Mouse (Mus musculus) CD4-positive, CD25-positive, alpha-beta regulatory T cell, adult 4 months (primary cell): ENCODE measurements around the gene Nim1k. TPM values are rescaled to one million over a fixed set of nuclear protein-coding genes. Genes with fewer than 3 reads are reported as not detected.

ENCODE experiments used
- ATAC-seq: one replicate; pipeline ENCODE4 v1.8.0; 2017
- polyA plus RNA-seq, 2 experiments: library from polyadenylated mRNA; unstranded; fragments of 100-300 nt; shearing (Covaris generic); gene quantifications; one replicate each; pipeline ENCODE4 v1.2.1; 2017

Nim1k gene
- polyA plus RNA-seq: 1 to 10 TPM in 1 of 2 experiments, under 1 TPM in 1; 0.75 to 1.1 TPM

DNA sequence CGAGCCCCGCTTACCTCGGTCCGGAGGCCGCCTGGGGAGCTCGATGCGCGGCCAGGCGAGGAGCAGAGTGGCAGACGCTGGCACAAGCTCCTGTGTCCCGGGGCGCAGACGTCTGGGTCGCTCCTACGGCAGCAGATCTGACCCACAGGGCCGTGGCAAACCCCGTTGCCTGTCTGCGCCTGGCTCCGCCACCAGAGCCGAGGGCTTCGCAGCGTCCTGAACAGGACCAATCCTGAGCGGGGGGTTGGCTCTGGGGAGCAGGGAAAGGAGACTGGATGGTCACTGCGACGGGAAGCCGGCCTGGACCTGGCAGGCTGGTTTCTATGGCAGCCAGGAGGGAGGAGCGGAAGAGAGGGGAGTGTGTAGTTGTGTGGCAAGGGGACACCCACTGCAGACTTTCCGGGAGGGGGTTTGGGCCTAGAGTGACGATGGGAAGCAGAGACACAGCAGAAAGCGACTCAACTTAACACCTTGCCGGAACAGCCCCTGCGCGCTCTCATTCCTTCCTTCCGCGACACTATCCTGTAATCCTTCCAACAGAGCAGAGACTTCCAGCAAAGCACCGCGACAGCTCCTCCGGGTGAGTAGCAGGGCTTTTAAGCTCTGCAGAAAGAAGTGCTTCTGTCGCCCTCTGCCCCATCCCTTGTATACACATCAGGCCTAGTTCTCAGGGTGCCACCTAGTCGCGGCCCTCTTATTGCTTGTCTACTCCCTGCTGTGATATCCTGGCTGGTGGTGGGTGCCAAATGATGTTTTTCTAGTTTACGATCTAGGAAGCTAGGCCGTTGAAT, at the start of gene Nim1k:
Nim1k (minus strand) TSS at position 202 of the 791 bp plus-strand sequence.
- ATAC-seq: peak; percentile 77

DNA sequence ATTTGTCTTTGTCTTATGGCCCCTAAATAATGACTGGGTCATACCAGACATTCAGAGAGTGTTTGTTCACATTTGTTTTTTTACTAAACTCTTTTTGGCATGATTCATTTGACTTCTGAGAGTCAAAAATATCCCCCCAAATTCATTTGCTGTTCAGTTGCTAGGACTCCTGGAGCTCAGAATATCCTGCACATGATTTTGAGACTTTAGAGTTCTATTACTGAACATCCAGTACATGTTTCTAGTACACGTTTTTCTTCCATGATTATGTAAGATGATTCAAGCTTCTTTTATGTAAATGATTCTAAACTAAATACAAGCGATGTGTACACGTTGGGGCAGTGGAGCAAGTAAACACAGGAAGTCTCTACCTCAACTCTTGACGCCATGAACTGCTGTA, 42.0 kb upstream of the Nim1k start:
- ATAC-seq: no peak

DNA sequence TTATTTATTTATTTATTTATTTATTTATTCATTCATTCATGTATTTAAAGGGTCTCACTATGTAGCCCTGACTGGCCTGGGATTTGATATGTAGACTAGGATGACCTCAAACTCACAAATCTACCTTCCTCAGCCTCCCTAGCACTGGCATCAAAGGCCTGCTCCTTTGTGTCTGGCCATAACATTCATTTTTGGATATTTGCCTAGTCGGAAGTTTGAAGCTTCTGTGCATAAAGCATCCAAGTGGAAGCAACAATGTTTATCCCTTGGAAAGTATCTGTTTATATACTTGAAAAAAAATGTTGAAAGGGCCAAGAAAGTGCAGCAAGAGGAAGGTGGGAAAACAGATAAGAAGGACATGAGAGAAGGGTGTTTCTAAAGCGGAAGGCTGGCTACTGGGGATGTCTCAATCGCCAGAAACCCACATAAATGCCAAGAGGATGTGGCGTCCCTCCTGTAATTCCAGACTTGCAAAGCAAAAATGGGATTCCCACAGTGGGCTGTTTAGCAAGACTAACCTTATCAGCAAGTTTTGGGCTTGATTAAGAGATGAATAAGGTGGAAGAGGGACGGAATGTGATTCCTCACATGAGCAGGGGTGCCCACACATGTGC, 37.2 kb upstream of the Nim1k start:
- no peak for ATAC-seq

DNA sequence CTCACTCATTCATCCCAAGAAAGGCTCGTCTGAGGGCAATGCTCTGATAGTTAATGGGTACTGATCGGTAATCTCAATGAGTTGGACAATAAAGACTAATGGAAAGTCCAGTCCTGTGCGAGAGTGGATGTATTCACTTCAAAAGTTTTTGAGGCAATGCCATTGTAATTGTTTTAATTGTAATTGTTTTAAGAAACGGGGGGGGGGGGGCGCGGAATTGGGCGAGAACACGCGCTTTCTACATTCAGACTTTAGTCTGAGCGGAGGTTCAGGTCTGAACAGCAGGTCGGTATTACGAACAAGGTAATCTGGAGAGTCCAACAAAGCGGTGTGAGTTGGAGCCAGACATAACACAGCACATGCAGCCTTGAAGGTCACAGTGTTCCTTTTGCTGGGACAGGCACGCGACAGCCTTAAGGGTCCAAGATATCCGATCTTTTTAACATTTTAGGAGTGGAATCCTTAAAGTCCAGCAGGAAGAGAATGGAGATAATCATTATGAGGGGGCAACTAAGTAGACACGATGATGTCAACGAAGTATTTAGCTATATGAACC, 36.0 kb upstream of the Nim1k start:
- ATAC-seq: peak; percentile 2

DNA sequence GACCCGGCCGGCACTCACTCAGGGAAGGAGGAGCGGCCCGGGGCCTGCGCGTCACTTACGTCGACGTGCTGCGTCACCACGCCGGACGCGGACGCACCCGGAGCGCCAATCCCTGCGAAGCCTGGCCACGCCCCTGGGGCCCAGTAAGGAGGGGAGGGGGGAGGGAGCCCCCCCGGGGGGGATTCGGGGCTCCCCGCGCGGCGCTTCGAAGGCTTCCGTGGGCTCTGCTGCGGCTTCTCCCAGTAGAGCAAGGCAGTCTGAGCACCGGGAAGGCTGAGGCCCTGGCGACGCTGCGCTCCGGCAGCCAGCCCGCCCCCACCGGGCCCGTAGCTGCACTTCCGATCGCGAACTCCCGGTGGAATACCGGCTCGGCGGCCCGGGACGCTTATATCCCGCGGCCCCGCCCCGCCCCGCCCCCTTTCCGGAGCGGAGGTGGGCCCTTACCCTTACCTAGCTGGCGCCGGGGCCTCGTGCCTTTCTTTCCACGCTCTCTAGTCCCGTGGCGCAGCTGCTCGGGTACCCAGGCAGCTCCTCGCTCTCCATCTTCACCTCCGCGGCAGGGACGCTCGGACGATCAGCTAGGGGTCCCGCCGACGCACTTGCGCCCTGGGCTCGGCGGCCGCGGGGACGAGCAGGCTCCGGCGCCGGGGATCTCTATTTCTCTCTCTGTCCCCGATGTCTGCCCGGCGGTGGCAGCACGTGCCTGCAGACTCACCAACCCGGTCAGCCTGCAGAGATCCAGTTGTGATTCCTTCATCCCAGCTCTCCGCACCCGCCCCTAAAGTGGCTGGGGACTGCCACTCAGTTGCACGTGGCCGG, 35.3 kb upstream of the Nim1k start, which contains the start of gene Zfp131:
Zfp131 (minus strand) TSS at position 129 of the 819 bp plus-strand sequence.
- ATAC-seq: peak; percentile 91

DNA sequence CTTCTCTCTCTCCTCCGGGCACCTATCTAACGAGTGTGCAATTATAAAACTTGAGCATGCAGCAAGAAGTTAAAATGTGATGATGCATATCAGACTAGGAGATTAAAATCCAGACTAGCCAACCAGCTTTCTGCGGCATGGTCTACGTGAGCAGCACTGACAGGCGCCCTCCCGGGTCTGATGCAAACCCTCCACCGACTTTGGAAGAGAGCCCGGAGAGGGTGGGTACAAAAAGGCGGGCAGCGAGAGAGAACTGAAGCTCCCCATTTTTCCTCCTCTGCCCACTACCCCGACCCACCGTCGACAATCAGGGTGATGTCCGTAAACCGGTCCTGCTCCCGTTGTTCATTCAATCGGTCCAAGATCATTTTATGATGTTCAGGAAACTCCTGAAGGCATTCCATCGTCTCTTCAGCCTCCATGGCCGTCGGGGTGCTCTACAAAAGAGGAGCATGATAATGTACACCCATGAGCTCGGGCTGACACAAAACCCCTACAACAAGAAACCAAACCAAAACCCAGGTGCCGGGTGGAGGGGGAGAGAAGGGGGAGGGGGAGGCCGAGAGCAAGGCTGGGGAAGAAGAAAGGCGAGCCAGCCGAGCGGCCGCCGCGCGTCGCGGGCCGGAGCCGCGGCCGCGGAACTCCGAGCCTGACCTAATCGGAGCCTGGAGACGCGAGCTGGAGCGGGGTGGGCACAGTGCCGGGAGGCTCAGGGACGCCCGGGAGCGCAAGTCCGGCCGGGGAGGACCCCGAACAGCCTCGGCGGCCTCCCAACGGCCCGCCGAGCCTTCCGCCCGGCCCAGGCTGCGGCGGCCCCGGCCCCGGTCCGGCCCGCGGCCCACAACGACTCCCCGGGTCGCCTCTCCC, 34.4 kb upstream of the Nim1k start:
- peak; percentile 22 for ATAC-seq

DNA sequence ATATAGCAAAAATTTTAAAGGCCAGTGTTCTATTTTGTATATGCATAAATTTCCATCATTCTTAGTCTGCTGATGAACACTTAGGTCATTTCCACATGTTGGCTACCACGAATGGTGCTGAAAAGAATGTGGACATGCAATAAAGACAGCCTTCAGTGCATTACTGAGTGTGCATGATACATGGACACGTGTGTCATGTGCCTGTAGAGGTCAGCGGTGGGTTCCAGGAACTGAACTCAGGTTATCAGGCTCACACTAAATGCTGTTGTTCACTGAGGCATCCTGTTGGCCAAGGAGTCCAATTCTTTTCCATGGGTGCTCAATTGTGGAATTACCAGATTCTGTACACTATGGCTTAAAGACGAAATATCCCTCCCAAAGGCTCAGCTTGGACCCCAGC, 27.9 kb upstream of the Nim1k start:
- ATAC-seq: no peak

DNA sequence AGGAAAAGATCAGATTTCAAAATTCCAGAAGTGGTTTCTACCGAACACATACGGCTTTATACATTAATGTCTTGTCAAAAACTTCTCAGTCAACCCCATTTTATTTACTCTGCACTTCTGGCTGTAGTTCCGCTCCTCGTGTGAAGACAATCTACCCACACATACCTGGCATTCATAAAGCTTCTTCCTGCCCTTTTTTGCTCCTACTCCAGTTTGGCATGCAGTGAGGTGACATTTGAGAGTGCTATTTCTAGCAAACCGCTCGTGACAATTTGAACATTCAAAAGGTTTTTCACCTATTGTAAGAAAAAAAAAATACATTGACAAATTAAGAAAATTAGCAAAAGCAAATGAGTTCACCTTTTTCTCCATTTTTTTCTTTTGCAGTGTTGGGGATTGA, 12.9 kb upstream of the Nim1k start:
- ATAC-seq: no peak

DNA sequence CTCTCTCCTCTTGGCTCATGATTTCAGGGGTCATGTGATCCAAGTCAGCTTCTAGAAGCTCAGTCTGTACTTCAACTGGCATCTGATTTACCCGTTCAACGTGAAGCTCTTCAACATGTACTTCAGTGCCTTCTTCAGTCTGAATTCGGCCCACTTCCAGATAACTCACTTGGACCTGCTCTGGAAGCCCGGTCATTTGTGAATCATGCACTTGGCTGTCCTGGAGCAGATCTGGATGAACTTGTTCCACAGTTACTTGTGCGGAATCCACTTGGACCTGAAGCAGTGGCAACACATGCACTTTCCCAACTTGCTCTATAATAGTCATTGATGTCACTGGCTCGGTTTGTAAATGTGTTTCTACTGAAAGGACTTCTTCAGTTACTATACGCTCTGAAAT, 10.8 kb upstream of the Nim1k start:
- ATAC-seq: no peak

DNA sequence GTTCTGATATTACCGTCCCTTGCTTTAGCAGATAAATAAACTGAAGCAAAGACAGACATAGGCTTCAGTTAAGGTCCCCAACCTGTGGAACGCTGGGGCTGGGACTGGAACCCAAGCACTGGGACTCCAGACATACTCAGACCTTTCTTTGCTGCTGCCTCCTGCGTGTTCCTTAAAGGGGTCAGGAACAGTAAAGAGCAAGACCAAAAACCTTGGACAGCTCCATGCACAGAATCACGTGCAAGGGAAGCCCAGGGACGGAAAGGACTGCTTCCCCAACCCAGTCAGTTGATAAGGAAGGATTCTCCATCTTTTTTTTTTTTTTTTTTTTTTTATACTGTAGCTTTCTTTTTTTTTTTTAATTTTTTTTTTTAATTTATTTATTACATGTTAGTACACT, 1.1 kb upstream of the Nim1k start:
- ATAC-seq: no peak

DNA sequence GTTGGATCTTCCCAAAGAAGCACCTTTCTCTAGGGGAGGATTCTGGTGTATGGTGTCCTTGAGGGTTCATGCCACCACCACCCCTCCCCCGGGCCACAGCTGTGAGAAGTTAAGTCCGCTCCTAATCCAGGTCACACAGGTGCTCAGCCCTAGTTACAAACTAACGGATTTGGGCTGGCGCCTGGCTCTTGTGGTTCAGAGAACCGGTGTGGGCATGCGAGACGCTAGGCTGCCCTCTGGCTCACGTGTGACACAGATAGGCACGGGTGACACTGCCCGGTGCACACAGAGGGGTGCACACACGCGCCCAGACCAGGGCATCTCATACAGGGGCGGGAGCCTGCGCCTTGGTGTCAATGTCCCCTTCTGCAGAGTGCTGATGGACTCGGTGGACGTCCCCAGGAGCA, 538 bp downstream of the Nim1k start:
- ATAC-seq: peak; percentile 26

DNA sequence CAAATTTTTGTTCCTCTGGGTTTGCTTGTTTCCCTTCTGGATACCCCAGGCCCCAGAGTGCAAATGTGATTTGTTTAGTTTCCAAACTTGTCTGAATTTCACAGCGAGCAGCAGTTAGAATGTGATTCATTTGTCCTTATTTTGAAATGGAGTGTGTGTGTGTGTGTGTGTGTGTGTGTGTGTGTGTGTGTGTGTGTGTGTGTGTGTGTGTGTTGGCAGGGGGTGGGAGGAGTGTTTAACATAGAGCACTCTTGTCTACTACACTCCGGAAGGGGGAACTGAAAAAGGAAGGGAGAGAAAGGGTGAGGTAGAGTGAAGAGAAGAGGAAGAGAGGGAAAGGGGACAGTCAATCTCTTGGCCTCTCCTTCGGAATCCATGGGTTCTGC, 1.1 kb downstream of the Nim1k start:
- ATAC-seq: no peak

DNA sequence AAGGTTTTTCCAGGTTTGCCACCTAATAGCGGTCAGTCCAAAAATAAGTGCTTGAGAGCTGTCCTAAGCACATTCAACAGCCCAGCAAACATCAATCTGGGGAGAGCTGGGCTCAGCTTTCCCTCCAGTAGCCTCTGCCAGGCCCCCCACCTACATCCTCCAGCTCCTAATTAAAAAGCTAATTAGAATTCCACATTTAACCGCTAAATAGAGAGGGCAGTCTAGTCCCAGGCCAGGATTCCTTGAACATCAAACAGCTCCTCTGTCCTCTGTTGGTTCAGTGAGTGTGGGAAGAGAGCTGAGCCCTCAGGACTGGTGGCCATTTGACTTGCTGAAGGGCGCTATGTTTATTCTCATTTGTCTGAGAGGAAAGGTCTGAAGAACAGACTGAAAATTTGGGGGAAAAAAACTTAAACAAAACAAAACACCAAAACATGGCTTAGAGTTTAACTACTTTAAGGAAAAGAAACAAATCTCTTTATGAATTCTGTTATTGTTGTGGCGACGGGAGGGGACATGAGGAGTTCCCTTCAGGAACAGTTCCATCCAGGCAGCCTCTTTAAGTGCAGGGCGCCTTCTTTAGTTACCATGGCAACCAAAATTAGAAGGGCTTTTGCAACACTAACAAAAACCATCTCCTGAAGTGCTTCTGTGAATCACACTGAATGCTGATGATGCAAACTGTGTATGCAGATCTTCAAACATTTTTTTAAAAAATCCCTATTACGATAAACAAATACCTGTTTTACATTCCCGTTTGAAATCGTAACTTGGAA, 1.6 kb downstream of the Nim1k start:
- no peak for ATAC-seq

DNA sequence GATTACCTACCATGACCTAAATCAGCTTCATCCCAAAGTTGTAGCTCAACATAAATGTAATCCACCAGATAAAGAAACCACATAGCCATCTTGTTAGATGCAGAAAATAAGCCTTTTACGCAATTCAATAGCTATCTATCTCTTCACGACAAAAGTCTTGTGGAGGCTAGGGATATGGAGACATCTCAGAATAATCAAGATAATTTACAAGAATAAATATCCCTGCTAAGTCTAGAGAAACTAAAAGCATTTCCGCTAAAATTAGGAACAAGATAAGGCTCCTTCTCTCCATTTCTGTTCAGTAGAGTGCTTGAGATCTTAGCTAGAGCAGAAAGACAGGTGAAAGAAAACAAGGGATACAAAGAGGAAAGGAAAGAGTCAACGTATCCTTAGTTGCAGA, 8.8 kb downstream of the Nim1k start:
- no peak for ATAC-seq

DNA sequence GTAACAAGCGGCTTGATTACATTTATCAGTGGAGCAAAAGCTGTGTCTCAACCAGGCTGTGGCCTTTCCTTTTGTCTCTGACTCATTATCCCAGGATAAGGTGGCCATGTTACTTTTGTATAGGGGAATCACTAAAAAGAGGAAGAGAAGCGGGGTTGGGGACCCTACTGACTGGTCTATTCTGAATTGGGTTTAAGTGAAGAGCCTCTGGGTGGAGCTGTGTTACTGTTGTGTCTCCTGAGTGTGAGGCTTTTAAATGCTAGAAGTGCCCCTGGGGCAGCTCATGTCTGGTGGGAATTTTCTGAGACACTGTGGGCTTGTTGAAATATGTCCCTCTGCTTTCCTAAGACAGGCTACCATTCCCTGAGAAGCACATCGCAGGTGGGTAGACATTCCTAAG, 12.2 kb downstream of the Nim1k start:
- ATAC-seq: no peak

DNA sequence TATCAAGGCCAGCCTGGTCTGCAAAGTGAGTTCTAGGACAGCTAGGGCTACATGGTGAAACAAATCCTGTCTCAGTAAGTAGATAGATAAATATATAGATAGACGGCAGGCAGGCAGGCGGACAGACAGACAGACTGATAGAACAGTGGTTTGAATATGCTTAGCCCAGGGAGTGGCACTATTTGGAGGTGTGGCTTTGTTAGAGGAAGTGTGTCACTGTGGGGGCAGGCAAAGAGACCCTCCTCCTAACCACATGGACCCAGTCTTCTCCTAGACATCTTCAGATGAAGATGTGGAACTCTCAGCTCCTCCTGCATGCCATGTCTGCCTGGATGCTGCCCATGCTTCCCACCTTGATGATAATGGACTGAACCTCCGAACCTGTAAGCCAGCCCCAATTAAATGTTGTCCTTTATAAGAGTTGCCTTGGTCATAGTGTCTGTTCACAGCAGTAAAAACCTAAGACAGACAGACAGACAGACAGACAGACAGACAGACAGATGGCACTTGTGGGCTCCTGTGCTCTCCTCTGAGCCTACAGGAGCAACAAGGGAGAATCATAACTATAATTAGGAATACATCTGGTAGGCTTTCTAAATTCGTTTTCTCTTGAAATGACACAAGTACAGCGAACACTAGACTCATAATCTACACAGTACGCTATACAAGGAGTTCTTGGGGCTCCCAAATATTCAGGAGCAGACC, 12.8 kb downstream of the Nim1k start:
- no peak for ATAC-seq

DNA sequence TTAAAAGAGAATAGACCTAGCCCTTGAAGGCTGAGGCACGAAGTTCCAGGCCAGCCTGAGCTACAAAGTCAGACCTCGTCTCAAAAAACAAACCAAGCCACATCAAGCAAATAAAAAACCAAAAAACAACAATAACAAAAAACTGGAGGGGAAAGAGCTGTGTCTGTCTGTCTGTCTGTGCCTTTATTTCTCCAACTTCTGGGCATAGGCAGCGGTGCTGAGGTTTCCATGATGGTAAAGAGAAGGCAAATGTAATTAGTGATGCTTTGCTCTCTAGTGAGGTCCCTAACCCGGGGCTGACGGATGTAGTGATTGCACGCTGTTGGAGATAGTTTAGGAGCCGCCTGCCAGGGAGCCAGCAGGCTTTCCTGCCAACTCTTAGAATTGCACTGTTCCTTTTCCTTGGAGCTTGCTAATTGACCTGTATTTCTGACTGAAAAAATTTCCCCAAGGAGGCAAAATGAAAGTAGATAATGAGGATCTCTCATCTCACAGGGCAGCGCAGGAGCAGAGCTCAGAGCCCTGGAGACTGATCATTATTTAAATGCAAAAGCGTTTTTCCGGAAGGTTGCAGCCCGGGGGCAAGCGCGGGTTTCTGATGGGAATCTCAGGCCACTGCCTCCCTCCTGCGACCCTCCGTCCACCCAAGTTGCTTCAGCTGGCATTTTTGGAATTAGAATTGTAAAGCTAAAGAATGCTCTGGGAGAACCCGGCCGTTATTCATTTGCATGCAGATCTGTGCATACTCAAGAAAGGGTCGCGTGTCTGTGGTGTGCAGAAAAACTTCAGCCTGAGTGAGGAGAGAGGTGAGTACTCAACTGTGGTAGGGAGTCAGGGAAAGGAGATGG, 14.1 kb downstream of the Nim1k start:
- ATAC-seq: no peak

DNA sequence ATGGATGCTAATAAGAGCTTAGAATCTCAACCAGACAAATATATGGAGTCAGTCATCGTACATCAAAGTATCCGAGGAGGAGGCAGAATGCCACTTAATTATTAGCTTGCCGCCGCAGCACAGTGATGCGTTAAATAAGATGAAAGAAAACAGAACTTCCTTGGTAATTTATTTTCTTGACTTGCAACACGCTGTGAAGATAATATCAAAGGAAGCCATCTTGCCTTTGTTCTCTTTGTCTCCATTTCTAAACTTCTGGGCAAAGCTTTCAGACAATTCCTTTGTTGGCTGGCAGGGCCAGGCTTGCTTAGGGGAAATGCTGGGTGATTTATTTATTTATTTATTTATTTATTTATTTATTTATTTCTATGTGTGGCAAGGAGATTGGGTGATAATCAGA, 24.2 kb downstream of the Nim1k start:
- no peak for ATAC-seq

DNA sequence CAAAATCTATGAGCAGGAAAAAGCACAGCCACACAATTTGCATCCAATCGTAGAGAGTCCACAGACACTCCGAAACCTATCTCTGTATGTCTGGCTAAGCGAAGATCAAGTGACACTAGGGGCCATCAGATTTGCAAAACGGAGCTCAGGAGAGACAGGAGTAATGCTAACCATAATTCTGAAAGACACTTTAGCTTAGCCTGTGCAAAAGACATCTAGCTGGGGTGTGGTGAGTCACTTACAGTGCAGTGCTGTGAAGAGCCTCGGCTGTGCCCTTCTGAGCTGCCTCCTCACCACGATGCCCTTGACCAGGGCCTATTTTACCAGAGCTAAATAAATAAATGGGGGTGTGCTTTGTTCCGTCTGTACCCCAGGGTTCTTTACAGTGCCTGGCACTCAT, 26.3 kb downstream of the Nim1k start:
- ATAC-seq: no peak
